Mouse (Mus musculus): ENCODE results near the gene Slc35e3.

Gene Slc35e3

DNA sequence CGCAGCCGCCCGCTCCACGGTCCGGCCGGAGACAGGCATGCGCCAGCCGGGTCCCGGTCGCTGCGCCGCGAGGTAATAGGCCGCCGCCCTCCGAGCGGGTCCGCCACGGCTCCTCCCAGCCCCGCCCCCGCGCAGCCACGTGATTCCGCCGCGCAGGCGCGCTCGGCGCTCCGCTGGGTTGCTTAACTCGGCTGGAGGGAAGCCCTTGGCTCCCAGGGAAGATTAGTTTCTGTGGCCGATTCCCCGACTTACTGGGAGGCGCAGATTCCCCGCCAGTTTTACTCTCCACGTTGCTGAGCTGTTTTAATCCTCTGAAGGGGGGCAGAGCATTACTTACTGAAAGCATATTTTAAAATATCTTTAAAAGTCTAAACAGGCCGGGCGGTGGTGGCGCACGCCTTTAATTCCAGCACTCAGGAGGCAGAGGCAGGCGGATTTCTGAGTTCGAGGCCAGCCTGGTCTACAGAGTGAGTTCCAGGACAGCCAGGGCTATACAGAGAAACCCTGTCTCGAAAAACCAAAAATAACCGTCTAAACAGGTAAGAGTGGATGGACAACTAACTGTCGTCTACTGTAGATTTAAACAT is at the start of gene Slc35e3:
TSS of gene Slc35e3 (minus strand) at position 69 of the 587 bp plus-strand sequence.
- DNase-seq = peak; percentile 93 to 98

DNA sequence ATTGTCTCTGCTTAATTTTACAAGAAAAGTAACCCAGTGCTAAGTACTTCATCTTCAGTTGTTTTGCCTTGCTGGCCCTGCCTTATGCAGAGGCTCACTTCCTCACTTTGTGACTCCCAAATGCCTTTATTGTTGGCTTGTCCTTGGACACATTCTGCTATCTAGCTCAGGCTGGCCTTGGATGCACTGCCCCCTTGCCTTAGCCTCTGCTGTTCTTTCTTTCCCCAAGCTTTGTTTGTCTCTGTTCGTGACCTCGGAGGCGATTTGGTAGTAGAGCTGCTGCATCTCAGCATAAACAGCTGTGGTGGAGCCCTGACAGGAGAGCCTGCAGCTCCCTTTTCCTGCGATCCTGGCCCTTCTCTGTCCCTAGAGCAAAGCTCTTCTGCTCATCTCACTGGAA is 49.0 kb upstream of the Slc35e3 start:
- no peak for DNase-seq

DNA sequence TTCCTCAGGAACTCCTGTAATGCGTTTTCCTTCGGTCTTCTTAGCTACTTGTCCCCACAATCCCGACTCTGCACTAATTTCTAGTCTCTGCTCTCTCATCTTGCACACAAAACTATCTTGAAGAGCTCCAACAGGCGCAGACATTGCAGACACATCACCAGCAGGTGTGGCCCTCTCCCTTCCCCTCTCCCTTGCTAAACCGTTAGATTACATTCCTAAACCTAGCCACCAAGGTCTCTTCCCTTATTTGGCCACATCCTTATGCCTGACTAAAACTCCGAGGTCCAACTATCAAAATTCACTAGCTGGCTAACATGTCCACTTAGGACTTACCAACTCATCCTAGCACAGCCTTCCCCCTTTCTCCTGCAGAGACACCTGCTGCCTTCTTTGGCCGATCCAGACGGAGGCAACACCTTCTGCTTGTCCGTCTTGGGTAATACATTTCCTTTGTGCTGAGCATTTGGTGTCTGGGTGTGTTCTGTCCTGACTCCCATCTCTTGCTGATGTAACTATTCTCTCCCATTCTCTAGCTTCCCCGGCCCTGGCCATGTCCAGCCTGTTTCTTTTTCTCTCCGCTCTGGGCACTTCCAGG is 47.4 kb upstream of the Slc35e3 start:
- no peak for DNase-seq

DNA sequence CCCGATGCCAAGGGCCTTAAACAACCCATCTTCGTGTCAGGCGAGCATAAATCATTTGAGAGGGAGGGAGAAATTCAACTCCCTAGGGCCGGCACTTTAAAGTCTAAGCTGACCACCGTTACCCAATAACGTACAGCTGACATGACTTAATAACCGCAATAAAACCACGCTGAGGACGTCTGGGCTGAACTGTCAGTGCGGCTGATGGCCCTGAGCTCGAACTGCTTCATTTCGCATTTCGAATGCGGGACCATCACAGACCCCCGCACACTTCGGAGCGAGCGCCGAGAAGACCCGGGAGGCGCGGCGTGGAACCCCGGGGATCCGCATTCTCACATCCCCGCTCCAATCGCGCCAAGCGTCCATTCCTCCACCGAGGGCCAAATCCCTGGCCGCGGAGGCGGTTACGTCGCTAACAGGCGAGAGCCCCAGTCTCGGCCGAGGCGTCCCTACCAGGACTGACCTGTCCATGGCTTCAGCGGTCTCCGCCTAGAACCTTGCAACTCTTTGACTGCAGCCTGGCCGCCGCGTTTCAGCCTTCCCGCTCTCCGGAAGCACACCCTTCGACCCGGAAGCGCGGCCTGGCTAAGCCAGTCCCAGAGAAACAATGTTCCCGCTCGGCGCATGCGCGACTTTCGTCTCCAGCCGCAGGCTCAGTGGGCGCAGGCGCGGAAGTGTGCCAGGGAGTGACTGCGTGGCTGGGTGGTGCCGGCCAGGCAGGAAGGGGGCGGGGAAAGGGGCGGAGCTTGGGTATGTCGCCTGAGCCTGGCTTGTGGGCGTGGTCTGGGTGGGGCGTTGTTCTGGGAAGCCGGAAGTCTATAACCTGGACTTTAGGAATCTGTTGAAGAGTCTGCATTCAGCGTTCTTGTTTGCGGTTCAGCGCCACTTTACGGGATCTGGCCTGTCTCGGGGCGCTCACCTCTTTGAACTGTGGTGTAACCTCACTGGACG is 46.3 kb upstream of the Slc35e3 start, which contains the start of gene Nup107:
TSS of gene Nup107 (minus strand) at position 565 of the 951 bp plus-strand sequence.
- DNase-seq = peak; percentile 100

DNA sequence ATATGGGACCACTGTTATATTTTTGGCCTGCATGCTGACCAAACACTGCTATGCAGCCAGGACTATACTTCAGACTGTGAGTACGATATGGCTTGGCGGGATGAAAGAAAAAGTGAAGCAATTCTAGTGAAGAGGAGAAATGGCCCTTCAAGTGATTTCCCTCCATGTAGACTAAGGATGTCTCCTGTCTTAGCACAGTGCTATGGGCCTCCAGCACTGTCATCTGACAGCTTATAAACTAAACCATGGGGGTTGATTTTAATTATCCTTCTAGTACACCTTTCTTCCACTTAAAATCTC is 45.0 kb upstream of the Slc35e3 start:
- no peak for DNase-seq

DNA sequence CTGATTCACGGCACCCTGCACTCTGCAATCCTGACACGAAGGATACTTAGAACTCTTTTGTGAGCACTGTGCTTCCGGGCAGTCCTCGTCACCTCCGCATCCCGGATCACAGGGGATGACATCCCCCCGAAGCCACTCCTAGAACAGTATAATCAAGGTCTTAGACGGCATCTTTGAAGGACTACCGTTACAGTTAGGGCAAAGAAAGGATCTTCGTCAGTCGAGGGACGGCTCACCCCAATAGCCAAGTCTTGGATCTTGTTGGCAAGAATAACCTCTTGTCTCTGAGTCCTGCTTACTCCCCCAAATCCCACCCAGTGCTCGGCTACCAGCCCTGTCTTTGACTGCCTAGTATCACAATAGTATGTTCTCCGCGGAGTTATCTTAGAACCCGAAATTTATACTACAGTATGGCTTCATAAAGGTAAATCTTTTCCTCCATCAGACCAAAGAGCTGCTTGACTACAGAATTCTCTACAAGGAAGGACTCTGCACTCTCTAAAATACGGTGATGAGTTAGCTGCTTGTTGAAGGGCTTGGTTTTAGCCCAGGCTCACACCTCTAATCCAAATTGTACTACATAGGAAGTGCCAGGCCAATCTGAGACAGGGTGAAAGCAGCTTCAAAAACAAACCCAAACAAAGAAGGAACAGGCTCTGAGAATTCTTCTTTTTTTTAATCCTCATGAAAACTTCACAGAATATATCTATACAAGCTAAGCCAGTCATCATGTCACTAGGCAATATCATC is 44.4 kb upstream of the Slc35e3 start:
- DNase-seq = no peak

DNA sequence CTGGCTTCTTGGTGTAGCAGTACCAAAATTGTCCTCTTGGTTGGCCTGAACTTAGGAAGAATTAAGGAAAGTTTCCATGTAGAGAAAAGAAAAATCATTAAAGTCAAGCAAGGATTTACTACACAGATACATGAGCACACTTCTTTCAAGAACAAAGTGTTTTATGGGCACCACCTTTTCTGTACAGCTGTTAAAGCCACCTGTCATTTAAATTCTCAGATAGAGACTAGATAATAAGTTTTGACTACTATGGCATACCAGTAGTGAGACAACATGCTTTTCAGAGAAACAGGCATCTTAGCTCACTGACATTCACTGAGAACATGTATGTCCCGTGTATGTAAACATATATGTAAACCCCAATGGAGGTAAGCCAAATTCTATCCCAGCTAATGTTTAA is 43.8 kb upstream of the Slc35e3 start:
- DNase-seq = no peak

DNA sequence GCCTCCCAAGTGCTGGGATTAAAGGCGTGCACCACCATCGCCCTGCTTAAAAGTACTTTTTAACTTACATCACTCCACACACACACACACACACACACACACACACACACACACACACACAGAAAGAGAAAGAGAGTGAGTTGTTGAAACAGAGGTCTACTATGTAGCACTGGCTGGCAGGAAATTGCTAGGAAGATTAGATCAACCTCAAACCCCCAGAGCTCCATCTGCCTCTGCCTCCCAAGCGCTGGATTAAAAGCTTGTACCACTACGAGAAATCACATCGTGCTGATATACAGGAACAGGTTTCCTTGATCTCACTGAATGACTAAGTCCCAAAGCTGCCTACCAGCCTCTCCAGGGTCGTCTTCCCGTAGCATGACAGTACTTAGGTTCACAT is 38.5 kb upstream of the Slc35e3 start:
- no peak for DNase-seq

DNA sequence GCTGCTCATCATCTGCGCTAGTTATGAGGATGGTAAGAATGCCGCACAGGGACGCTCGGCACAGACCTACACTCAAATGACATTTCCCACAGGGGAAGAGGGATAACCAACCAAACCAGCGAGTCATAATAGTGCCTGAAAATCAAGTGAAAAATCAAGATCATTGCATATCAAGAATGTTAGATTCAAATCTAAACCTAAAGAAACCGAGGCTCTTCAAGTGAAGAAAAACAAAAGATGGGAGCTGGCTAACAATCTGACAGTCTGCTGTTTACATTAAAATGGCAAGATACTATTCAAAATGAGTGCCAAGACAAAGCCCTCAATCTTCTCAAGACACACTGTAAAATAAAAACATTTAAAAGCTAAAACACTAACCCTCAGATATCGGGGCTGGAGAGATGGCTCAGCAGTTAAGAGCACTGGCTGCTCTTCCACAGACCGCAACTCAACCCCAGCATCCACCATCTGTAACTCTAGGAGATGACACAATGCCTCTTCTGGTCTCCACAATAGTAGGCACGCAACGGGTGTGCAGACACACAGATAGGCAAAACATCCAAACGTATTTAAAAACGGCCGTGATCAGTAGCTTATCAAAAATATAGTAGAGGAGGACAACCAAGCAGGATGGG is 37.7 kb upstream of the Slc35e3 start:
- DNase-seq = no peak

DNA sequence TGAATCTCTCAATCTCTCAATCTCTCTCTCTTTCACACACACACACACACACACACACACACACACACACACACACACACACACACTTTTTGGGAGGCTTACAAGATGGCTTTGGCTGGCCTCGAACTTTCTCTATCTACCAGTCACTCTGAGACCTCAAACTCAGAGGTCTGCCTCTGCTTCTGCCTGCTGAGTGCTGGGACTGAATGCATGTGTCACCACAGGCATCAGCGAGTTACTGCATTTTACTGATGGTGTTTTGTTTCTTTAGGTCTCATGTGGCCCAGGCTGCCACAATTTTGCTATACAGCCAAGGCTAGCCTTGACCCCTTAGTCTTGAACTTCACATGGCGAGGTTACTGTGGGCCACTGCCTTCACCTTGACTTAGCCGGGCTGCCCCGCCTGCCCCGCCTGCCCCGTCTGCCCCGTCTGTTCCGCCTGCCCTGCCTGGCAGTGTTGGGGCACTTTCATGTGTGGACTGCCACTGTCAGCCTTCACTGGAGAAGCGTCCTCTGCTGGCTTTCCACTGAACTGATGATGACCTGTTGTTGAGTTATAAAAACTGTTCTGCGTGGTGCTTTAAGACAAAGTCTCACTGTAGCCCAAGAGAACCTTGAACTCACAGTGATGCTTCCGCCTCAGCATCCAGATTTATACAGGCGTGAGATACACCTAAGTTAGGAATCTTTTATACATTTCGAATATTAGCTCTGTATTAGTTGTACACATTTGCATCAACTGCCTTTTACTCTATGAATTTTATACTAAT is 36.5 kb upstream of the Slc35e3 start:
- DNase-seq = no peak

DNA sequence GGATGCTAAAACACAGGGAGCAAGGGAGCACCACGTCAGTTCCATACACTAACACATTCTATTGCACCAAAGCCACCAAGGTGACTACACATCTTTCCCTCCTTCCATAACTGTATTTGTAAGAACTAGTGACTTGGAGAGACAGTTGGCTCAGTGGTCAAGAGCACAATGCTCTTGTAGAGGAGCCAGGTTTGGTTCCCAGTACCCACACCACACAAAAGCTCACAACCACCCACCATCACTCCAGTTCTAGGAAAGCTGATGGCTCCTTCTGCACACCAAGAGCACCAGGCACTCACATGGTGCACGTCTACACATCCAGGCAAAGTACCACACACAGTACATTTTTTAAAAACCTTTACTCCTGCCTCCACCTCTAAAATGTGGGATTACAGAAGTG is 35.9 kb upstream of the Slc35e3 start:
- no peak for DNase-seq

DNA sequence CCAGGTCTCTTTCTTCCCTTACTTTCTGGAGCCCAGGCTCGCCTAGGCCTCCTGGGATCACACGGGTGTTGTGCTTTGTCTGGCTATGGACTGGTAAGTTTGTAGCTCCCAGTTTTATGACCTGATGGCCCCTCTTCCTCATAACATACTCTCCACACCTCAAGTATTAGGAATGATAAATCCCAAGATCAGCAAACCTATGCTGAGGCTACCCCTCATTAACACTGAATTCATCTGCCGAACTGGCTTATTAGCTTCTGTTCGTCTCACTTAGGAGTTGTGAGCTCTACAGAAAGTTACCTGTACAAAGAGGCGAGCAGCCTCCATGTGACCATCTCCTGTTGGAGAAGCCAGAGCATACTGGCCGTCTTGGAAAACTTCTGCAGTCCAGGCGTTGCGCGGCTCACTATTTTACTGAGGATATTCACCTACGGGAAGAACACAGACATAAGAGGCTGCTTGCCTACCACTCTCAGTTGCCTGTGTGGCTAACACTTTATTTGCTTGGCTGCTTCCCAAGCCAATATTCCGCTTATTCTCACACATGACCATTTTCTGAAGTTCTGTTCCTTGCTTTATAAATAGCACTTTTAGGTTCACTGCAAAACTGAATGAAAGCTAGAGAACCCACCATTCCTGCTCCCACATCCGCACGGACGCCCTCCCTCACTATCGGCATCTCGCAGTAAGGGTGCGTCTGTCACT is 35.0 kb upstream of the Slc35e3 start:
- no peak for DNase-seq

DNA sequence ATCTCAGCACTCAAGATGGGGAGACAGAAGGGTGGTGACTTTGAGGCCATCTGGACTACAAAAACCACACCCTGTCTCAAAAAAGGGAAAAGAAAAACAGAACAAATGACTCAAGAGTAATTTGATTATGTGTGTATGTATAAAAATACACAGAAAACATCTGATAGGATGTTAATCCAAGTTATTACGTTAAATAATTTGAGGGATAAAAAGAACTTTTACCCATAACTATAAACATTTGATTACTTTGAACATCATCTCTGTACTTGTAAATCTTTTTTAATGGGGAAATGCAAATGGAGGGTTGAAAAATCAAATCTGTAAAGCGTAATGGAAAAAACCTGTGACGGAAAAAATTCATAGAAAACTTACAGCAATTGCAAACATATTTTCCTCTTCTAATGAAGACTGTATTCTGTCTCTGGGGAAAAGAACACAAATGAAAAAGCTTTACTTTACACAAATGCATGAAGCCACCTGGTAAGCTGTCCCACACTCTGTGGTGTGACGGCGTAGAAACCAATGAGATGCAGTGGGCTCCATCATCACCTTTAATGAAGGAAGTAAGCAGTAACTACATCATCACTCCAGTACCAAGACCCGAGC is 34.2 kb upstream of the Slc35e3 start:
- no peak for DNase-seq

DNA sequence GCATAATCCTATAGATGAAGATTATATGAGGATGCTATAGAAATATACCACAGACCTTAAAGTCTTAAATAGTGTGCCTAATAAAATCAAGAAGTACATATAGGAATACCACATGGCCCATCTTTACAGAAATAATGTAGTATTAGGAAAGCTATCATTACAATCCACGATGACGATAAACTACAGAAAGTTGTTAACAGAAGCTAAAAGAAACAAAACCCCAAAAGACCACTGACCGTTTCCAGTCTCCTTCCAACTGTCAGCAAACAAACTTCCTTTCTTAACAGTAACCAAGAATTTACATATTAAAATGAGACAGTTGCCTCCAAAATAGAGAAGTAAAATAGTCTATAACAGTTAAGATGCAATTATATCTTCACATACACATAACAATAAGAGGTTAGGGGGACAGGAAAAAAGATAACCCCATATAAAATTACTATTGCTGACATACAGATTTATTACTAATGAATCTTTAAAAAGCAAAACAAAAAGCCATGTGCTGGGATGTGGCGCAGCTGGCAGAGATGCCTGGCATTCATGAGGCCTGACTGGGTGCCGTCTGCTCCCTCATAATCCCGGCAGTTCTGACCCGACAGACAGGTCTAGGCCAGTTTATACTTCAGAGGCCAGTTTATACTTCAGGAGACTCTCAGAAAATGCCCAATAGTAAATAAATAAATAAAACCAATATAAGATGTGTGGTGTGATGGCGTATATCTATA is 33.6 kb upstream of the Slc35e3 start:
- no peak for DNase-seq

DNA sequence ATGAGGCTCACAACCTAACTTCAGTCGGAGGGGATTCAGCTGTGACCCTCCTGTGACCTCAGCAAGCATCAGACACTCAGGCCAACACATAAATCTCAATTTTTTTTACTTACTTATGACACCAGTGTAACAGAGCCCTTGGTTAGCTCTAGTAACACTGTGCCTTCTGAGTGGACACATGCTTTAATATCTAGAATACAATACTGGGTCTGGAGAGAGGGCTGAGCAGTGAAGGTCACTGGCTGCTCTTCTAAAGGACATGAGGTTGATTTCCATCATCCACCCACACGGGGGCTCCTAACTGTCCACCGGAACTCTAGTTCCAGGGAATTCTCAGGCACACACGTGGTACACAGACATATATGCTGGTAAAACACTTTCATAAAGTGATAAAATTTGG is 32.8 kb upstream of the Slc35e3 start:
- no peak for DNase-seq

DNA sequence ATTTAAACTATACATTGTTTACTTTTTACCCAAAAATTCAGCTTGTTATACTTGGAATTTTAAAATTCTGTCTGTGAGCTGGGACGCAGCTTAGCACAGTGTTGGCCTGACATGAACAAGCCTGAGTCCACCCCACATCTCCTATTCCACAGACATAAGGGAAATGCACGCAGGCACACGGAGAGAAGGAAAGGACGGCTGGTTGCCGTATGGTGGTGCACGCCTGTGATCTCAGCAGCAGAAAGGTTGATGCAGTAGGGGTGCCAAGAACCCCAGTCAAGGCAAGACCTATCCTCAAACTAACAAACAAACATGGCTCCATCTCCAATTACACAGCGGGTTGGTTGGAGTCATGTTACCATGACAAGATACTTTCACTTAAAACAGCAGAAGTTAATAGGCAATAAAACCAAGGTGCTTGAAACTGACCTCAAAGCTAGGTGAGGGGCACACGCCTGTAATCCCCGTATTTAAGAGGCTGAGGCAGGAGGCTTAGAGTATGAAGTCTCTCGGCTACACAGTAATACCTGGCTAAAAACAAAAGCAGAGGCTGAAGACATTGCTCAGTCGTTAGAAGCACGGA is 32.3 kb upstream of the Slc35e3 start:
- DNase-seq = no peak

DNA sequence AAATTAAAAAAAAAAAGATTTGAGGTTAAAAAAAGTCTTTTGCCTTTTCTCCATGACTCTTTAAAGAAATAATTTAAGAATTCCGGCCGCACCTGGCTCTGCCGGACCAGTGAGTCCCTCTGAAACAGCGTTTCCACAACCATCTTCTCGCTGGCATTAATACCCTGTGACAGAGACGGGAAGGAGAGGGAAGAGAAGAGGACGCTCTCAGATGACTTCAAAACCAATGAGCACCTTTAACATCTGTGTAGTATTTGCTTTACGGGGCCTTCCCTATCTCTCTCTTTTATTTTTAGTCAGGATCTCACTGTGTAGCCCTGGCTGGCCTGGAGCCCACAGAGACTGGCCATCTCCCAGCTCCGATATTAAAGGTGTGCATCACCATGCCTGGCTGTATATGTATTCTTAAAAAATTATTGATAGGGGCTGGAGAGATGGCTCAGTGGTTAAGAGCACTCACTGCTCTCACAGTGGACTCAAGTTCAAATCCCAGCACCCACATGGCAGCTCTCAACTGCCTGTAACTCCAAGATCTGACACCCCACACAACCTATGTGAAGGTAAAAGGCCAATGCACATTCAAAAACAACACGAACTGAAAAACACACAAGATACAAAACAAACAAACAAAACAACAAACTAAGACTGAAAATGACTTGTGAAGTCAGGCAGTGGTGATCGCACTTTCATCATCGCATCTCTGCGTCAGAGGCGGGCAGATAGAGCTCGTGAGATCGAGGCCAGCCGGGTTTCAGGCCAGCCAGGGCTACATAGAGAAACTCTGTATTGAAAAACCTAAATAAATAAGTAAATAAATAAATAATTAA is 31.5 kb upstream of the Slc35e3 start:
- DNase-seq = no peak

DNA sequence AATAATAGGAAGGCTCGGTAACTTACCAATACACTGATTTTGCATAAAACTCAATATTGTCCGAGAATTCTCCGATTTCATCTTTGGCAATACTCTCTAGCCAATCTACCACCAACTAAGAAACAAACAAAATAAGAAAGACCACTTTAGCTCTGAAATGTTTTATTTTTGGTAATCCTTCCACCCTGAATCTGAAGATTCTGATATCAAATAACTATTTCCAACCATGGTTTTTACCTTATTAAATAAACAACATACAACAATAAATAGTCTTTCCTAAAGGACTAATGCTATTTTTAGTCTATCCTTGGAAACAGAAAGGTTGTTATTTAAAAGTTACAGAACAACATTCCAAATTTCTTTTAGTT is 30.9 kb upstream of the Slc35e3 start:
- no peak for DNase-seq

All from cerebellum, postnatal 36 days (tissue).